Mouse (Mus musculus) hindbrain, embryonic 11.5 days (tissue): ENCODE results near the gene Abi1. TPM values are rescaled to one million over a fixed set of nuclear protein-coding genes. Genes with fewer than 3 reads are reported as not detected.
"Not testable (repeated sequence)": the region's sequence is repeated elsewhere in the genome, so short reads cannot be mapped to it uniquely, and the experiment has no call there.

ENCODE experiments used
- ATAC-seq: fragments of 200-750 bp; cut with Nextera tagmentation; 2 replicates; pipeline ENCODE4 v1.8.0; 2017; ENCODE audit warnings: mild to moderate bottlenecking, moderate TSS enrichment, moderate library complexity; ENCODE audit not compliant: low FRiP score
- DNase-seq: peaks from one replicate; pipeline ENCODE4 v3.0.0-alpha.2; 2015; ENCODE audit warnings: low spot score
- H3K27ac ChIP-seq: fragments of 300-500 bp; sonication (generic); 2 replicates; pipeline ENCODE4 v1.5.1; 2014; ENCODE audit warnings: mild to moderate bottlenecking, low read depth, low read length
- H3K27me3 ChIP-seq: fragments of 300-500 bp; sonication (generic); 2 replicates; pipeline ENCODE4 v1.6.1; 2014; ENCODE audit warnings: mild to moderate bottlenecking, low read length, moderate library complexity, mixed read lengths; ENCODE audit not compliant: control insufficient read depth, insufficient read depth
- H3K36me3 ChIP-seq: fragments of 300-500 bp; sonication (generic); 2 replicates; pipeline ENCODE4 v1.6.1; 2014; ENCODE audit warnings: mild to moderate bottlenecking, low read length, moderate library complexity, mixed read lengths; ENCODE audit not compliant: control insufficient read depth, insufficient read depth
- H3K4me1 ChIP-seq: fragments of 300-500 bp; sonication (generic); replicated peaks from 2 replicates; pipeline ENCODE4 v1.6.1; 2014; ENCODE audit warnings: low read length, mixed read lengths; ENCODE audit not compliant: control insufficient read depth, insufficient read depth
- H3K4me2 ChIP-seq: fragments of 300-500 bp; sonication (generic); replicated peaks from 2 replicates; pipeline ENCODE4 v1.6.1; 2014; ENCODE audit warnings: mild to moderate bottlenecking, low read depth, low read length
- H3K4me3 ChIP-seq: fragments of 300-500 bp; sonication (generic); 2 replicates; pipeline ENCODE4 v1.5.1; 2014; ENCODE audit warnings: low read depth, low read length
- H3K9ac ChIP-seq: fragments of 300-500 bp; sonication (generic); 2 replicates; pipeline ENCODE4 v1.6.1; 2014; ENCODE audit warnings: low read depth, low read length
- H3K9me3 ChIP-seq: fragments of 300-500 bp; sonication (generic); 2 replicates; pipeline ENCODE4 v1.6.1; 2016; ENCODE audit warnings: low read length; ENCODE audit not compliant: control insufficient read depth
- WGBS: fragments of 180-500 bp; shearing (Covaris S2); extraction: QIAGEN DNeasy Blood & Tissue Kit; methylation state at CpG from one replicate; pipeline ENCODE4 v1.1.7; 2014; 5-methylcytosine and 5-hydroxymethylcytosine counted together
- polyA plus RNA-seq: library from polyadenylated mRNA; unstranded; fragments of >200 nt; fragmentation: Nextera tagmentation; extraction: Ambion mirVana; gene quantifications from 2 replicates; pipeline ENCODE4 v1.2.1, GENCODE M21; 2014

Abi1 gene
- polyA plus RNA-seq, 1 experiment from 2014 or later, result 48.4 TPM

- WGBS, result 93% methylated on average over 8 of the region's 8 CpGs
- Histone ChIP-seq H3K27me3 (no peaks in the 10 kb centered on the region), H3K4me3 (no peak overlapping the region), H3K4me1 (no peaks in the 10 kb centered on the region), H3K9ac (no peak overlapping the region), H3K4me2 (no peak overlapping the region), H3K36me3 (no peaks in the 10 kb centered on the region), H3K27ac (no peak overlapping the region), H3K9me3 (no peaks in the 10 kb centered on the region)
- ATAC-seq (no peak), DNase-seq (no peak)
Observed at GRCm38 (mm10) chr2:22962242-22962641, 77.8 kb downstream of the Abi1 start.

- no peaks in the 10 kb centered on the region for H3K27me3 ChIP-seq
- DNase-seq, result no peak
Observed at GRCm38 (mm10) chr2:22961681-22962080, 78.4 kb downstream of the Abi1 start.

GRCm38 (mm10) chr2:22957415-22957814 lies 82.6 kb downstream of the Abi1 start:
- Histone ChIP-seq H3K27ac (no peak overlapping the region), H3K4me1 (no peaks in the 10 kb centered on the region), H3K9ac (no peak overlapping the region), H3K27me3 (no peaks in the 10 kb centered on the region), H3K4me2 (no peak overlapping the region), H3K9me3 (no peaks in the 10 kb centered on the region), H3K4me3 (no peak overlapping the region), H3K36me3 (no peaks in the 10 kb centered on the region)
- ATAC-seq (no peak), DNase-seq (no peak)
- 84% methylated on average over 1 of the region's 1 CpGs for WGBS

More at GRCm38 (mm10) chr2:22961681-22962080, 78.4 kb downstream of the Abi1 start:
- WGBS, result 96% methylated on average over 2 of the region's 2 CpGs
- H3K9ac ChIP-seq, result no peak overlapping the region
- no peaks in the 10 kb centered on the region for H3K36me3 ChIP-seq
- no peak overlapping the region for H3K27ac ChIP-seq
- no peak overlapping the region for H3K4me3 ChIP-seq
- no peak overlapping the region for H3K4me2 ChIP-seq
- ATAC-seq, result no peak
- H3K9me3 ChIP-seq, result no peaks in the 10 kb centered on the region
- no peaks in the 10 kb centered on the region for H3K4me1 ChIP-seq

GRCm38 (mm10) chr2:22955914-22956313 lies 84.1 kb downstream of the Abi1 start:
- no peaks in the 10 kb centered on the region for H3K9me3 ChIP-seq
- no peak overlapping the region for H3K4me3 ChIP-seq
- 92% methylated on average over 5 of the region's 5 CpGs for WGBS
- no peak for DNase-seq
- no peak overlapping the region for H3K9ac ChIP-seq
- ATAC-seq, result no peak
- no peak overlapping the region for H3K4me2 ChIP-seq
- H3K27ac ChIP-seq, result no peak overlapping the region
- no peaks in the 10 kb centered on the region for H3K27me3 ChIP-seq
- no peaks in the 10 kb centered on the region for H3K4me1 ChIP-seq
- H3K36me3 ChIP-seq, result no peaks in the 10 kb centered on the region

- H3K4me1 ChIP-seq, result no peaks in the 10 kb centered on the region
- ATAC-seq, result no peak
- WGBS, result 93% methylated on average over 4 of the region's 4 CpGs
- no peak for DNase-seq
- H3K4me2 ChIP-seq, result no peak overlapping the region
- no peak overlapping the region for H3K27ac ChIP-seq
- no peak overlapping the region for H3K9ac ChIP-seq
- H3K36me3 ChIP-seq, result no peaks in the 10 kb centered on the region
- no peak overlapping the region for H3K4me3 ChIP-seq
- H3K9me3 ChIP-seq, result no peaks in the 10 kb centered on the region
- H3K27me3 ChIP-seq, result no peaks in the 10 kb centered on the region
Observed at GRCm38 (mm10) chr2:22954278-22954677, 85.8 kb downstream of the Abi1 start.

- DNase-seq, result no peak
- H3K27me3 ChIP-seq, result no peaks in the 10 kb centered on the region
- H3K4me3 ChIP-seq, result no peak overlapping the region
- no peak overlapping the region for H3K27ac ChIP-seq
- ATAC-seq, result no peak
- WGBS, result 68% methylated on average over 4 of the region's 4 CpGs
- H3K9me3 ChIP-seq, result no peaks in the 10 kb centered on the region
- no peaks in the 10 kb centered on the region for H3K4me1 ChIP-seq
- no peak overlapping the region for H3K9ac ChIP-seq
- no peak overlapping the region for H3K4me2 ChIP-seq
- H3K36me3 ChIP-seq, result no peaks in the 10 kb centered on the region
Observed at GRCm38 (mm10) chr2:22949956-22950355, 90.1 kb downstream of the Abi1 start.

- DNase-seq (no peak), ATAC-seq (no peak)
- H3K4me2 ChIP-seq, result no peak overlapping the region
- H3K27me3 ChIP-seq, result no peaks in the 10 kb centered on the region
- H3K4me3 ChIP-seq, result no peak overlapping the region
- H3K27ac ChIP-seq, result no peak overlapping the region
- H3K36me3 ChIP-seq, result no peaks in the 10 kb centered on the region
- H3K9ac ChIP-seq, result no peak overlapping the region
- no peaks in the 10 kb centered on the region for H3K9me3 ChIP-seq
- WGBS, result 89% methylated on average over 1 of the region's 1 CpGs
- H3K4me1 ChIP-seq, result no peaks in the 10 kb centered on the region
Observed at GRCm38 (mm10) chr2:22933556-22933955, 106.5 kb downstream of the Abi1 start.

- H3K27ac ChIP-seq, result no peak overlapping the region
- DNase-seq, result no peak
- H3K9me3 ChIP-seq, result no peaks in the 10 kb centered on the region
- H3K4me2 ChIP-seq, result no peak overlapping the region
- no peaks in the 10 kb centered on the region for H3K27me3 ChIP-seq
- no peaks in the 10 kb centered on the region for H3K36me3 ChIP-seq
- no peak overlapping the region for H3K9ac ChIP-seq
- WGBS, result 90% methylated on average over 2 of the region's 2 CpGs
- no peak overlapping the region for H3K4me3 ChIP-seq
- ATAC-seq, result no peak
- H3K4me1 ChIP-seq, result no peaks in the 10 kb centered on the region
Observed at GRCm38 (mm10) chr2:22928259-22928658, 111.8 kb downstream of the Abi1 start.

- not testable (repeated sequence) for H3K4me1 ChIP-seq, ATAC-seq, DNase-seq, H3K9me3 ChIP-seq, H3K9ac ChIP-seq, H3K36me3 ChIP-seq, H3K27ac ChIP-seq, H3K4me2 ChIP-seq, H3K27me3 ChIP-seq, H3K4me3 ChIP-seq
- 92% methylated on average over 2 of the region's 3 CpGs for WGBS
Observed at GRCm38 (mm10) chr2:22925911-22926310, 114.1 kb downstream of the Abi1 start.
